Mouse (Mus musculus) G1E (cell line): ENCODE results near the gene Dennd1c.

ENCODE experiments used
- CTCF ChIP-seq: IDR thresholded peaks from 2 replicates; pipeline ENCODE4 v1.5.1; 2012; ENCODE audit warnings: low read depth, low read length, inconsistent platforms, mixed read lengths
- GATA1 ChIP-seq: IDR thresholded peaks from 2 replicates; pipeline ENCODE4 v1.6.1; 2012; ENCODE audit warnings: borderline replicate concordance, low read length, inconsistent platforms, mixed read lengths
- POLR2AphosphoS5 ChIP-seq: IDR thresholded peaks from 2 replicates; pipeline ENCODE4 v1.6.1; 2012; ENCODE audit warnings: low read depth, low read length, inconsistent platforms; ENCODE audit not compliant: insufficient replicate concordance
- TAL1 ChIP-seq: conservative IDR thresholded peaks from 2 replicates; pipeline ENCODE4 v1.6.1; 2012; ENCODE audit warnings: low read depth, low read length, inconsistent platforms, mixed read lengths

DNA sequence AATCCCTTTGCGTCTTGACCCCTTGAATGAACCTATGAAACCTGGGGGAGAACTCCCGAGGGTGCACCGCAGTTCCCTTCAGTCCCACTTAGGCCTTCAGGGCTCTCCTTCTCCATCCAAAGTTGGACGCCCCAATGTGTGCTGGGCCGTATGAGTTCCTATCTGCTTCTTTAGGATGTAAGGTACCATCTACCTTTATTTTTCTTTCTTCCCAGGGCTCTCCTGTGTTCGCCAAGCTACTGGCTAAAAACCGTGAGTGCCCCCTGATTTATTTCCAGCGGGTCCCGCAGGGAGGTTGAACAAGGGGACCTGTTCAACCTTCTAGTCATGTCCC lies 27.7 kb upstream of the Dennd1c start:
- TF ChIP-seq TAL1, result no peak
- no peak for TF ChIP-seq CTCF
- TF ChIP-seq GATA1, result no peak
- TF ChIP-seq POLR2AphosphoS5, result no peak
